Mouse (Mus musculus): ENCODE measurements around the gene Rp2.
A peak's percentile ranks its signal among the peaks of the same experiment; 100 is the strongest.
"Not testable (repeated sequence)": the region's sequence is repeated elsewhere in the genome, so short reads cannot be mapped to it uniquely, and the experiment has no call there.

Rp2 gene

GRCm38 (mm10) chrX:20364391-20365365, at the start of gene Rp2:
Gene Rp2 (plus strand): TSS chrX:20364481.
- DNase-seq (ENCODE audit: low spot score in 2 of 2) = peak; percentile 70 to 84

- no peak for DNase-seq (ENCODE audit: low spot score in 2 of 2)
These were observed 31.5 kb upstream of the Rp2 start for GRCm38 (mm10) chrX:20332756-20333155.

- DNase-seq (ENCODE audit: low spot score in 2 of 2) = peak; percentile 8 to 74
These were observed 28.6 kb upstream of the Rp2 start for GRCm38 (mm10) chrX:20335722-20336121.

GRCm38 (mm10) chrX:20344980-20345379, 19.3 kb upstream of the Rp2 start:
- DNase-seq (ENCODE audit: low spot score in 2 of 2) = no peak

- DNase-seq (ENCODE audit: low spot score in 2 of 2) = no peak
These were observed 17.9 kb upstream of the Rp2 start for GRCm38 (mm10) chrX:20346355-20346754.

GRCm38 (mm10) chrX:20350241-20350640, 14.0 kb upstream of the Rp2 start:
- DNase-seq (ENCODE audit: low spot score in 2 of 2) = not testable (repeated sequence)

- DNase-seq (ENCODE audit: low spot score in 2 of 2) = peak in 1 of 2 experiments; percentile 13
These were observed 9.0 kb upstream of the Rp2 start for GRCm38 (mm10) chrX:20355283-20355682.

GRCm38 (mm10) chrX:20356309-20356708, 8.0 kb upstream of the Rp2 start:
- DNase-seq (ENCODE audit: low spot score in 2 of 2) = no peak

- DNase-seq (ENCODE audit: low spot score in 2 of 2) = no peak
These were observed 1.8 kb downstream of the Rp2 start for GRCm38 (mm10) chrX:20366036-20366435.

- no peak for DNase-seq (ENCODE audit: low spot score in 2 of 2)
These were observed 15.2 kb downstream of the Rp2 start for GRCm38 (mm10) chrX:20379347-20380014.

- DNase-seq (ENCODE audit: low spot score in 2 of 2) = no peak
These were observed 18.0 kb downstream of the Rp2 start for GRCm38 (mm10) chrX:20382260-20382659.

GRCm38 (mm10) chrX:20387006-20387405, 22.7 kb downstream of the Rp2 start:
- DNase-seq (ENCODE audit: low spot score in 2 of 2) = no peak

- not testable (repeated sequence) for DNase-seq (ENCODE audit: low spot score in 2 of 2)
These were observed 27.7 kb downstream of the Rp2 start for GRCm38 (mm10) chrX:20391964-20392363.

GRCm38 (mm10) chrX:20392942-20393341, 28.7 kb downstream of the Rp2 start:
- DNase-seq (ENCODE audit: low spot score in 2 of 2) = no peak

GRCm38 (mm10) chrX:20404068-20404467, 39.8 kb downstream of the Rp2 start:
- no peak for DNase-seq (ENCODE audit: low spot score in 2 of 2)

GRCm38 (mm10) chrX:20406909-20407308, 42.6 kb downstream of the Rp2 start:
- no peak for DNase-seq (ENCODE audit: low spot score in 2 of 2)

GRCm38 (mm10) chrX:20407676-20408075, 43.4 kb downstream of the Rp2 start:
- no peak for DNase-seq (ENCODE audit: low spot score in 2 of 2)

GRCm38 (mm10) chrX:20411382-20411781, 47.1 kb downstream of the Rp2 start:
- DNase-seq (ENCODE audit: low spot score in 2 of 2) = no peak

- no peak for DNase-seq (ENCODE audit: low spot score in 2 of 2)
These were observed 47.9 kb downstream of the Rp2 start for GRCm38 (mm10) chrX:20412221-20412620.

- no peak for DNase-seq (ENCODE audit: low spot score in 2 of 2)
These were observed 50.8 kb downstream of the Rp2 start for GRCm38 (mm10) chrX:20414885-20415622.

GRCm38 (mm10) chrX:20418461-20418860, 54.2 kb downstream of the Rp2 start:
- no peak for DNase-seq (ENCODE audit: low spot score in 2 of 2)

- DNase-seq (ENCODE audit: low spot score in 2 of 2) = no peak
These were observed 55.3 kb downstream of the Rp2 start for GRCm38 (mm10) chrX:20419536-20419935.

All from spleen, postnatal 10 days (tissue).